Mouse (Mus musculus): ENCODE results near the gene Myh7. TPM values are rescaled to one million over a fixed set of nuclear protein-coding genes. Genes with fewer than 3 reads are reported as not detected.
"Not testable (repeated sequence)": the region's sequence is repeated elsewhere in the genome, so short reads cannot be mapped to it uniquely, and the experiment has no call there.

Gene Myh7
- polyA plus RNA-seq (2012; ENCODE audit: insufficient read depth, low replicate concordance), result not detected in 2 replicates

DNA sequence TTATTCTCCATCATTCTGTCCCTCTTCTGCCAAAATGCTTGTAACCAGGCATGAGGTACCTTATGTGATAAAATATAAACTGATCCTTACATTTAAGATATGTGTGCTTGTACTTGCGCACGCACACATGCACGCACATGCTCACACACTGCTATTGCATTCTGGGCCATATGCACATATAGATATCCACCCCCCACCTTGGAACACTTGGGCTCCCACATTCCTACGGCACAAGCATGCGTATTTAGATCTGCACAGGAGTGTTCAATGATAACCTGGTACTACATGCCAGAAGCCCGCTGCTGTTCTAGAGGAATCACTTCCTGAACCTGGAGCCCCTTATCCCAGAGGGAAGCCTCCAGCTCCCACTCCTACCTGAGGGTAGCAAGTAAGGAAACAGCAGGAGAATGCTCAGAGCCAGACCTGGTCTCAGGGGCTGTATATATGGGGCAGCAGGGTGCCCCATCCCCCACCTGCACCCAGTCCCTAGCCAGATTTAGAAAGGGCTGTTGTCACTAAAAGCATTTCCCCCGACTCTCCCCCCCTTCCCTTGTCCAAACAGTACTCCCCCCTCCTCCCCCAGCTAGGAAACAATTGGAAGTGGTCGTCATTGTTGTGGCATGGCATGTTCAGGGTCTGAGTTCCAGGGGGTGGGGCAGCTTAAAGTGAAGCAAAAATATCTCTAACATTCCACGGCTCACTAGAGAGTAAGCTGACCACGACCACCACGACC lies at the start of gene Myh7:
Myh7 (minus strand) TSS at position 491 of the 733 bp plus-strand sequence.
- H3K27me3 ChIP-seq (replicated peaks), result peaks cover 87% of the 10 kb centered on the region
- peaks cover 14% of the 10 kb centered on the region for H3K4me1 ChIP-seq
- no peaks in the 10 kb centered on the region for H3K9me3 ChIP-seq
- no peaks in the 10 kb centered on the region for H3K36me3 ChIP-seq (replicated peaks; ENCODE audit: low read length)
- TF ChIP-seq FLI1 (IDR thresholded peaks at IDR 0.05; ENCODE audit: low read length) (no peak), GATA1 (IDR thresholded peaks at IDR 0.05; ENCODE audit: borderline replicate concordance, low read length) (no peak)
- no peak within 1 kb of the TSS for H3K4me3 ChIP-seq (replicated peaks)

DNA sequence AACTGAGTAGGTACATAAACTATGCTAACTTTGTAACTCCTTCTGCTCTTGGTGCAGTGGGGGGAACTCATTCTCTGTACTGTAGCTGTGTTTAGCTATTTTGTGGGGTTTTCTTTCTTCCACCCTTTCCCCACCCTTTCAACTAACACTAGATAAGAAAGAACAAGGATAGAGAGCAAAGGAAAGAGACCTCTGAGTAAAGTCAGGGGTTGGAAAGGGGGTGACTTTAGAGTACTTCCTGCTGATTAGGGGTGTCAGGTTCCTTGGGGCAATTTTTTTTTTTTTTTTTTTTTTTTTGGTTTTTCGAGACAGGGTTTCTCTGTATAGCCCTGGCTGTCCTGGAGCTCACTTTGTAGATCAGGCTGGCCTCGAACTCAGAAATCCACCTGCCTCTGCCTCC lies 49.3 kb upstream of the Myh7 start:
- H3K4me3 ChIP-seq (replicated peaks); H3K9me3 ChIP-seq; H3K36me3 ChIP-seq (replicated peaks; ENCODE audit: low read length): not testable (repeated sequence)
- peaks cover 12% of the 10 kb centered on the region for H3K27me3 ChIP-seq (replicated peaks)
- peaks cover 11% of the 10 kb centered on the region for H3K4me1 ChIP-seq

GRCm38 (mm10) chr14:55032695-55033225 lies 38.3 kb upstream of the Myh7 start:
- Histone ChIP-seq H3K4me1 (no peaks in the 10 kb centered on the region; the same call in 1 of the 2 replicates), H3K27me3 (replicated peaks) (peaks cover 6% of the 10 kb centered on the region), H3K9me3 (no peaks in the 10 kb centered on the region), H3K36me3 (replicated peaks; ENCODE audit: low read length) (no peaks in the 10 kb centered on the region), H3K4me3 (replicated peaks) (no peak overlapping the region)
- TF ChIP-seq FLI1 (IDR thresholded peaks at IDR 0.05; ENCODE audit: low read length) (no peak), GATA1 (IDR thresholded peaks at IDR 0.05; ENCODE audit: borderline replicate concordance, low read length) (no peak)

GRCm38 (mm10) chr14:55029034-55029698 lies 34.7 kb upstream of the Myh7 start:
- H3K36me3 ChIP-seq (replicated peaks; ENCODE audit: low read length), result peaks cover 21% of the 10 kb centered on the region
- TF ChIP-seq FLI1 (IDR thresholded peaks at IDR 0.05; ENCODE audit: low read length) (no peak), GATA1 (IDR thresholded peaks at IDR 0.05; ENCODE audit: borderline replicate concordance, low read length) (no peak)
- H3K27me3 ChIP-seq (replicated peaks), result peaks cover 2% of the 10 kb centered on the region
- H3K4me3 ChIP-seq (replicated peaks), result no peak overlapping the region
- peaks cover 3% of the 10 kb centered on the region; the same call in 1 of the 2 replicates for H3K4me1 ChIP-seq
- no peaks in the 10 kb centered on the region for H3K9me3 ChIP-seq

DNA sequence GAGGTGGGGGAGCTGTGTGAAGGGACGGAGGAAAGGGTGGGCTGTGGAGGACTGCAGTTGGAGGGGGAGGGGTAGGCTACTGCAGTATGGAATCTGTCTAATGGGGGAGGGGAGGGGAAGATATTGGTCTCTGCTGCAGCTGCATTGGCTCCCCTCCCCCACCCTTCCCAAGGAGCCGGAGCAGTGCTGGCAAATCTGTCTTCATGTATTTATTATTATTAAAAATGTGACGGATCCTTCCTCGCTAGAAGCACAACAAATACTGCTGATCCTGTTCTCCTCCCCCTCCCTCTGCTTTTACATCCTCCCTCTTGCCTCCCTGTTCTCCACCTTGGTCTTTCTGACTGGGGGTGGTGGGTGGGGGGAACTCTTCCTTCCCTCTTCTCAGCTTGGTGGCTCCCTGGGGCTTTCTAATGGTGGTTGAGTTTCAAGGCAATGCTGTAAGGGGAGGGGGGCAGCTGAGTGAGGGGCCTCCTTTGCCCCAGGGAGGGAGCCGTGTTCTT lies 34.0 kb upstream of the Myh7 start:
- peaks cover 2% of the 10 kb centered on the region for H3K27me3 ChIP-seq (replicated peaks)
- TF ChIP-seq GATA1 (IDR thresholded peaks at IDR 0.05; ENCODE audit: borderline replicate concordance, low read length) (no peak), FLI1 (IDR thresholded peaks at IDR 0.05; ENCODE audit: low read length) (no peak)
- H3K4me3 ChIP-seq (replicated peaks), result no peak overlapping the region
- no peaks in the 10 kb centered on the region for H3K9me3 ChIP-seq
- peaks cover 28% of the 10 kb centered on the region for H3K36me3 ChIP-seq (replicated peaks; ENCODE audit: low read length)
- H3K4me1 ChIP-seq, result peaks cover 3% of the 10 kb centered on the region; the same call in 1 of the 2 replicates

GRCm38 (mm10) chr14:55027653-55028052 lies 33.2 kb upstream of the Myh7 start:
- Histone ChIP-seq H3K27me3 (replicated peaks) (peaks cover under 1% of the 10 kb centered on the region), H3K36me3 (replicated peaks; ENCODE audit: low read length) (peaks cover 36% of the 10 kb centered on the region), H3K4me3 (replicated peaks) (no peak overlapping the region), H3K9me3 (no peaks in the 10 kb centered on the region), H3K4me1 (peaks cover 3% of the 10 kb centered on the region; the same call in 1 of the 2 replicates)
- no peak for TF ChIP-seq GATA1 (IDR thresholded peaks at IDR 0.05; ENCODE audit: borderline replicate concordance, low read length)
- TF ChIP-seq FLI1 (IDR thresholded peaks at IDR 0.05; ENCODE audit: low read length), result no peak

- no peaks in the 10 kb centered on the region for H3K27me3 ChIP-seq (replicated peaks)
- no peak overlapping the region for H3K4me3 ChIP-seq (replicated peaks)
- peaks cover 3% of the 10 kb centered on the region; the same call in 1 of the 2 replicates for H3K4me1 ChIP-seq
- H3K9me3 ChIP-seq, result no peaks in the 10 kb centered on the region
- TF ChIP-seq GATA1 (IDR thresholded peaks at IDR 0.05; ENCODE audit: borderline replicate concordance, low read length) (no peak), FLI1 (IDR thresholded peaks at IDR 0.05; ENCODE audit: low read length) (no peak)
- peaks cover 40% of the 10 kb centered on the region for H3K36me3 ChIP-seq (replicated peaks; ENCODE audit: low read length)
Measured at GRCm38 (mm10) chr14:55027251-55027650, 32.8 kb upstream of the Myh7 start.

- H3K27me3 ChIP-seq (replicated peaks), result no peaks in the 10 kb centered on the region
- H3K4me1 ChIP-seq, result peaks cover 3% of the 10 kb centered on the region; the same call in 1 of the 2 replicates
- no peak overlapping the region for H3K4me3 ChIP-seq (replicated peaks)
- TF ChIP-seq GATA1 (IDR thresholded peaks at IDR 0.05; ENCODE audit: borderline replicate concordance, low read length), result no peak
- no peak for TF ChIP-seq FLI1 (IDR thresholded peaks at IDR 0.05; ENCODE audit: low read length)
- H3K9me3 ChIP-seq, result no peaks in the 10 kb centered on the region
- H3K36me3 ChIP-seq (replicated peaks; ENCODE audit: low read length), result peaks cover 57% of the 10 kb centered on the region
Measured at GRCm38 (mm10) chr14:55025527-55025926, 31.1 kb upstream of the Myh7 start.

- TF ChIP-seq FLI1 (IDR thresholded peaks at IDR 0.05; ENCODE audit: low read length), result no peak
- TF ChIP-seq GATA1 (IDR thresholded peaks at IDR 0.05; ENCODE audit: borderline replicate concordance, low read length), result no peak
- no peaks in the 10 kb centered on the region for H3K27me3 ChIP-seq (replicated peaks)
Measured at GRCm38 (mm10) chr14:55024236-55024635, 29.8 kb upstream of the Myh7 start.

GRCm38 (mm10) chr14:55023011-55023410 lies 28.6 kb upstream of the Myh7 start:
- peaks cover 77% of the 10 kb centered on the region for H3K36me3 ChIP-seq (replicated peaks; ENCODE audit: low read length)

More at GRCm38 (mm10) chr14:55024236-55024635, 29.8 kb upstream of the Myh7 start:
- no peak overlapping the region for H3K4me3 ChIP-seq (replicated peaks)
- H3K9me3 ChIP-seq, result no peaks in the 10 kb centered on the region
- H3K4me1 ChIP-seq, result peaks cover 5% of the 10 kb centered on the region; the same call in 1 of the 2 replicates
- peaks cover 70% of the 10 kb centered on the region for H3K36me3 ChIP-seq (replicated peaks; ENCODE audit: low read length)

More at GRCm38 (mm10) chr14:55023011-55023410, 28.6 kb upstream of the Myh7 start:
- Histone ChIP-seq H3K4me3 (replicated peaks) (no peak overlapping the region), H3K9me3 (no peaks in the 10 kb centered on the region), H3K4me1 (peaks cover 6% of the 10 kb centered on the region; the same call in 1 of the 2 replicates), H3K27me3 (replicated peaks) (no peaks in the 10 kb centered on the region)
- TF ChIP-seq GATA1 (IDR thresholded peaks at IDR 0.05; ENCODE audit: borderline replicate concordance, low read length), result no peak
